Mouse (Mus musculus): ENCODE measurements around the gene Xxylt1. TPM values are rescaled to one million over a fixed set of nuclear protein-coding genes. Genes with fewer than 3 reads are reported as not detected.
A peak's percentile ranks its signal among the peaks of the same experiment; 100 is the strongest.

Xxylt1 gene
- total and polyA plus RNA-seq, 3 experiments, result 21.5 to 45.7 (median 35.1) TPM

GRCm38 (mm10) chr16:31070358-31071133 lies 10.7 kb downstream of the Xxylt1 start:
- Histone ChIP-seq H3K36me3 (replicated peaks in 1 of 2; ENCODE audit: control insufficient read depth in 1 of 2, insufficient read depth in 1 of 2, low read length in 1 of 2) (peaks cover 0 to 17% of the 10 kb centered on the region in 2 experiments), H3K4me3 (replicated peaks in 1 of 3; ENCODE audit: low read depth in 2 of 3, low read length in 2 of 3, poor library complexity in 1 of 3) (peak overlapping the region in 1 of 3 experiments; percentile 36), H3K27ac (ENCODE audit: insufficient read depth, low read depth) (peak overlapping the region; percentile 19; the same call in 1 of the 2 replicates), H3K9me3 (replicated peaks; ENCODE audit: low read length) (no peaks in the 10 kb centered on the region), H3K4me2 (ENCODE audit: insufficient read depth, low read depth, poor library complexity, severe bottlenecking) (peak overlapping the region; percentile 57; the same call in 1 of the 2 replicates), H3K79me2 (replicated peaks; ENCODE audit: control insufficient read depth, extremely low read depth, insufficient read depth, poor library complexity, severe bottlenecking) (0 out of 2 replicates have a peak, but pooled peaks cover 2% of the 10 kb centered on the region), H3K9ac (ENCODE audit: insufficient read depth, low read depth) (0 out of 2 replicates have a peak overlapping the region, but pooled peaks have one; percentile 2), H3K4me1 (ENCODE audit: control insufficient read depth in 1 of 2, insufficient read depth in 2 of 2) (peaks cover 58 to 83% of the 10 kb centered on the region in 2 experiments), H3K27me3 (replicated peaks) (no peaks in the 10 kb centered on the region)
- peak; percentile 95 for DNase-seq (ENCODE audit: extremely low read depth)
- dilution Hi-C loops (cut with MboI; ENCODE audit: extremely low pct_ligation_motif_present, extremely low pct_unique_long_range_greater_than_20kb, low sequenced_read_pairs), result no loop called here
- TF ChIP-seq MYC (IDR thresholded peaks at IDR 0.05; ENCODE audit: low read depth, low read length), result peak; percentile 92
- TF ChIP-seq MXI1 (IDR thresholded peaks at IDR 0.05; ENCODE audit: low read depth, low read length), result peak; percentile 64
- TF ChIP-seq BHLHE40 (IDR thresholded peaks at IDR 0.05; ENCODE audit: low read depth, low read length), result peak; percentile 41; the same call in 1 of the 2 replicates
- peak; percentile 58 for TF ChIP-seq USF1 (IDR thresholded peaks at IDR 0.05; ENCODE audit: low read depth, low read length)
- TF ChIP-seq TCF12 (IDR thresholded peaks at IDR 0.05; ENCODE audit: low read depth, low read length), result peak; percentile 59; the same call in 1 of the 2 replicates
- TF ChIP-seq NELFE (IDR thresholded peaks at IDR 0.05; ENCODE audit: low read depth, low read length), result peak; percentile 64; the same call in 1 of the 2 replicates
- peak; percentile 91 for TF ChIP-seq MAX (IDR thresholded peaks at IDR 0.05; ENCODE audit: low read length)
- no peak for TF ChIP-seq RCOR1 (conservative IDR thresholded peaks at IDR 0.05; ENCODE audit: low read depth, low read length)
- no peak for TF ChIP-seq ZKSCAN1 (IDR thresholded peaks at IDR 0.05; ENCODE audit: borderline replicate concordance, low read depth, low read length)
- no peak for TF ChIP-seq JUND (conservative IDR thresholded peaks at IDR 0.05; ENCODE audit: low read depth, low read length)
- TF ChIP-seq USF2 (conservative IDR thresholded peaks at IDR 0.05; ENCODE audit: low read depth, low read length), result no peak; the same call in 1 of the 2 replicates
- 0 out of 2 replicates have a peak, but pooled peaks have one; percentile 31 for TF ChIP-seq MEF2A (IDR thresholded peaks at IDR 0.05; ENCODE audit: borderline replicate concordance, low read depth, low read length)
- TF ChIP-seq HCFC1 (IDR thresholded peaks at IDR 0.05; ENCODE audit: low read depth, low read length), result no peak; the same call in 1 of the 2 replicates
- TF ChIP-seq NRF1 (IDR thresholded peaks at IDR 0.05; ENCODE audit: low read depth, low read length), result no peak
- peak; percentile 75 for TF ChIP-seq IRF4 (IDR thresholded peaks at IDR 0.05; ENCODE audit: low read depth, low read length)
- no peak for TF ChIP-seq ZNF384 (IDR thresholded peaks at IDR 0.05; ENCODE audit: low read depth, low read length)
- no peak for TF ChIP-seq CHD2 (IDR thresholded peaks at IDR 0.05; ENCODE audit: low read length)
- TF ChIP-seq MAZ (IDR thresholded peaks at IDR 0.05; ENCODE audit: low read depth, low read length), result peak; percentile 63; the same call in 1 of the 2 replicates
- TF ChIP-seq SMC3 (IDR thresholded peaks at IDR 0.05; ENCODE audit: low read depth, low read length), result peak; percentile 97
- peak; percentile 91 for TF ChIP-seq ZC3H11A (IDR thresholded peaks at IDR 0.05; ENCODE audit: low read depth, low read length)
- peak; percentile 94 to 99 for TF ChIP-seq CTCF (conservative IDR thresholded peaks at IDR 0.05 in 1 of 2, IDR thresholded peaks at IDR 0.05 in 1 of 2; ENCODE audit: low read depth in 2 of 2, low read length in 2 of 2)
- TF ChIP-seq POLR2A (IDR thresholded peaks at IDR 0.05; ENCODE audit: low read depth, low read length), result 0 out of 2 replicates have a peak, but pooled peaks have one; percentile 27
- peak; percentile 100 for TF ChIP-seq RAD21 (IDR thresholded peaks at IDR 0.05; ENCODE audit: low read depth, low read length)
- no peak for TF ChIP-seq MAFK (IDR thresholded peaks at IDR 0.05; ENCODE audit: insufficient replicate concordance, low read length)
- TF ChIP-seq EP300 (IDR thresholded peaks at IDR 0.05; ENCODE audit: low read length), result no peak
- in situ Hi-C loops (cut with MboI; ENCODE audit: low pct_ligation_motif_present, low pct_unique_long_range_greater_than_20kb, low sequenced_read_pairs), result loop anchor here (5.0 to 25.0 kb wide), 3 partner anchors 282 to 808 kb away; partner anchors contain the start of gene Cpn2
